Mouse (Mus musculus) forebrain, embryonic 10.5 days (tissue): ENCODE results near the gene Bad. TPM values are rescaled to one million over a fixed set of nuclear protein-coding genes. Genes with fewer than 3 reads are reported as not detected.

Source experiments
- DNase-seq: peaks from one replicate; pipeline ENCODE4 v3.0.0-alpha.2; 2017; ENCODE audit warnings: low spot score; ENCODE audit errors: extremely low spot score
- H3K27ac ChIP-seq: fragments of 300-500 bp; sonication (generic); 2 replicates; pipeline ENCODE4 v1.5.1; 2016; ENCODE audit warnings: mild to moderate bottlenecking
- H3K27me3 ChIP-seq: fragments of 300-500 bp; sonication (generic); 2 replicates; pipeline ENCODE4 v1.6.1; 2016; ENCODE audit warnings: mild to moderate bottlenecking; ENCODE audit not compliant: poor library complexity, severe bottlenecking
- H3K36me3 ChIP-seq: fragments of 300-500 bp; sonication (generic); replicated peaks from 2 replicates; pipeline ENCODE4 v1.6.1; 2016; ENCODE audit warnings: mild to moderate bottlenecking, moderate library complexity
- H3K4me1 ChIP-seq: fragments of 300-500 bp; sonication (generic); 2 replicates; pipeline ENCODE4 v1.6.1; 2016
- H3K4me3 ChIP-seq: fragments of 300-500 bp; sonication (generic); 2 replicates; pipeline ENCODE4 v1.5.1; 2016; ENCODE audit warnings: mild to moderate bottlenecking, moderate library complexity
- H3K9me3 ChIP-seq: fragments of 300-500 bp; sonication (generic); 2 replicates; pipeline ENCODE4 v1.6.1; 2016; ENCODE audit warnings: mild to moderate bottlenecking, moderate library complexity
- WGBS: fragments of 180-500 bp; shearing (Covaris S2); methylation state at CpG from one replicate; pipeline ENCODE4 v1.1.7; 2016; 5-methylcytosine and 5-hydroxymethylcytosine counted together
- polyA plus RNA-seq: library from polyadenylated mRNA; unstranded; fragments of >200 nt; fragmentation: Nextera tagmentation; extraction: Ambion mirVana; gene quantifications from 2 replicates; pipeline ENCODE4 v1.2.1, GENCODE M21; 2016

Bad gene
- polyA plus RNA-seq, 1 experiment from 2014 or later: 55.9 TPM

- WGBS: 25% methylated on average over 5 of the region's 5 CpGs
- Histone ChIP-seq H3K4me1 (peaks cover 39% of the 10 kb centered on the region), H3K4me3 (peak overlapping the region; percentile 83), H3K36me3 (peaks cover 19% of the 10 kb centered on the region), H3K27me3 (peaks cover 14% of the 10 kb centered on the region), H3K9me3 (no peaks in the 10 kb centered on the region), H3K27ac (peak overlapping the region; percentile 95)
- no peak for DNase-seq
These were observed 1.1 kb downstream of the Bad start for GRCm38 (mm10) chr19:6942764-6943163.

GRCm38 (mm10) chr19:6943709-6944108 is 2.0 kb downstream of the Bad start:
- H3K36me3 ChIP-seq: peaks cover 18% of the 10 kb centered on the region
- WGBS: 93% methylated on average over 6 of the region's 6 CpGs
- no peaks in the 10 kb centered on the region for H3K9me3 ChIP-seq
- DNase-seq: no peak
- no peak overlapping the region for H3K4me3 ChIP-seq
- H3K27ac ChIP-seq: no peak overlapping the region
- peaks cover 39% of the 10 kb centered on the region for H3K4me1 ChIP-seq
- peaks cover 5% of the 10 kb centered on the region for H3K27me3 ChIP-seq

- Histone ChIP-seq H3K27ac (no peak overlapping the region), H3K9me3 (no peaks in the 10 kb centered on the region), H3K4me3 (no peak overlapping the region), H3K4me1 (peaks cover 28% of the 10 kb centered on the region), H3K36me3 (peaks cover 18% of the 10 kb centered on the region), H3K27me3 (no peaks in the 10 kb centered on the region)
- no peak for DNase-seq
- WGBS: 52% methylated on average over 4 of the region's 4 CpGs
These were observed 6.1 kb downstream of the Bad start for GRCm38 (mm10) chr19:6947742-6948141.

- no peak overlapping the region for H3K4me3 ChIP-seq
- H3K27ac ChIP-seq: no peak overlapping the region
- H3K27me3 ChIP-seq: no peaks in the 10 kb centered on the region
- DNase-seq: no peak
- peaks cover 18% of the 10 kb centered on the region for H3K36me3 ChIP-seq
- H3K4me1 ChIP-seq: peaks cover 28% of the 10 kb centered on the region
- no peaks in the 10 kb centered on the region for H3K9me3 ChIP-seq
- 84% methylated on average over 4 of the region's 4 CpGs for WGBS
These were observed 6.5 kb downstream of the Bad start for GRCm38 (mm10) chr19:6948186-6948585.

GRCm38 (mm10) chr19:6949532-6949931 is 7.9 kb downstream of the Bad start:
- WGBS: 89% methylated on average over 5 of the region's 5 CpGs
- Histone ChIP-seq H3K4me1 (peaks cover 33% of the 10 kb centered on the region), H3K27ac (no peak overlapping the region), H3K4me3 (peak overlapping the region; percentile 69; the same call in 1 of the 2 replicates), H3K36me3 (peaks cover 24% of the 10 kb centered on the region), H3K9me3 (no peaks in the 10 kb centered on the region), H3K27me3 (no peaks in the 10 kb centered on the region)
- no peak for DNase-seq

GRCm38 (mm10) chr19:6949951-6950350 is 8.3 kb downstream of the Bad start:
- H3K4me1 ChIP-seq: peaks cover 33% of the 10 kb centered on the region
- DNase-seq: no peak
- H3K36me3 ChIP-seq: peaks cover 25% of the 10 kb centered on the region
- peak overlapping the region; percentile 97 for H3K27ac ChIP-seq
- 66% methylated on average over 5 of the region's 5 CpGs for WGBS
- peak overlapping the region; percentile 69 for H3K4me3 ChIP-seq
- H3K27me3 ChIP-seq: no peaks in the 10 kb centered on the region
- H3K9me3 ChIP-seq: no peaks in the 10 kb centered on the region

GRCm38 (mm10) chr19:6950613-6951153 is 9.0 kb downstream of the Bad start:
- peak; percentile 73 for DNase-seq
- peak overlapping the region; percentile 97 for H3K27ac ChIP-seq
- WGBS: under 1% methylated on average over 28 of the region's 28 CpGs
- peak overlapping the region; percentile 69 for H3K4me3 ChIP-seq
- H3K9me3 ChIP-seq: no peaks in the 10 kb centered on the region
- H3K27me3 ChIP-seq: no peaks in the 10 kb centered on the region
- H3K36me3 ChIP-seq: peaks cover 26% of the 10 kb centered on the region
- H3K4me1 ChIP-seq: peaks cover 33% of the 10 kb centered on the region

- Histone ChIP-seq H3K27me3 (no peaks in the 10 kb centered on the region), H3K4me3 (peak overlapping the region; percentile 69), H3K9me3 (no peaks in the 10 kb centered on the region), H3K36me3 (peaks cover 30% of the 10 kb centered on the region), H3K27ac (peak overlapping the region; percentile 97), H3K4me1 (peaks cover 33% of the 10 kb centered on the region)
- WGBS: under 1% methylated on average over 35 of the region's 35 CpGs
- peak; percentile 93 for DNase-seq
These were observed 9.8 kb downstream of the Bad start for GRCm38 (mm10) chr19:6951381-6951968.

GRCm38 (mm10) chr19:6951994-6952711 is 10.5 kb downstream of the Bad start:
- Histone ChIP-seq H3K4me3 (peak overlapping the region; percentile 69), H3K4me1 (peaks cover 33% of the 10 kb centered on the region), H3K9me3 (no peaks in the 10 kb centered on the region), H3K36me3 (peaks cover 36% of the 10 kb centered on the region), H3K27me3 (no peaks in the 10 kb centered on the region), H3K27ac (peak overlapping the region; percentile 97)
- DNase-seq: peak; percentile 67
- WGBS: 3% methylated on average over 31 of the region's 31 CpGs

- H3K9me3 ChIP-seq: no peaks in the 10 kb centered on the region
- peak overlapping the region; percentile 97 for H3K27ac ChIP-seq
- H3K36me3 ChIP-seq: peaks cover 42% of the 10 kb centered on the region
- H3K4me1 ChIP-seq: peaks cover 33% of the 10 kb centered on the region
- no peak for DNase-seq
- H3K27me3 ChIP-seq: no peaks in the 10 kb centered on the region
- peak overlapping the region; percentile 69 for H3K4me3 ChIP-seq
- 19% methylated on average over 3 of the region's 3 CpGs for WGBS
These were observed 11.0 kb downstream of the Bad start for GRCm38 (mm10) chr19:6952712-6953037.

- Histone ChIP-seq H3K4me3 (peak overlapping the region; percentile 18; the same call in 1 of the 2 replicates), H3K36me3 (peaks cover 50% of the 10 kb centered on the region), H3K9me3 (no peaks in the 10 kb centered on the region), H3K4me1 (peaks cover 33% of the 10 kb centered on the region), H3K27ac (no peak overlapping the region), H3K27me3 (no peaks in the 10 kb centered on the region)
- no peak for DNase-seq
- 64% methylated on average over 9 of the region's 9 CpGs for WGBS
These were observed 12.4 kb downstream of the Bad start for GRCm38 (mm10) chr19:6954046-6954445.

- Histone ChIP-seq H3K4me3 (no peak overlapping the region), H3K4me1 (peaks cover 23% of the 10 kb centered on the region), H3K27me3 (no peaks in the 10 kb centered on the region), H3K27ac (no peak overlapping the region), H3K36me3 (peaks cover 64% of the 10 kb centered on the region), H3K9me3 (no peaks in the 10 kb centered on the region)
- no peak for DNase-seq
- WGBS: 86% methylated on average over 7 of the region's 7 CpGs
These were observed 13.8 kb downstream of the Bad start for GRCm38 (mm10) chr19:6955424-6955823.

GRCm38 (mm10) chr19:6956461-6956860 is 14.8 kb downstream of the Bad start:
- no peak overlapping the region for H3K27ac ChIP-seq
- H3K9me3 ChIP-seq: no peaks in the 10 kb centered on the region
- WGBS: 89% methylated on average over 10 of the region's 10 CpGs
- no peak overlapping the region for H3K4me3 ChIP-seq
- DNase-seq: no peak
- no peaks in the 10 kb centered on the region for H3K27me3 ChIP-seq
- peaks cover 20% of the 10 kb centered on the region for H3K4me1 ChIP-seq
- H3K36me3 ChIP-seq: peaks cover 67% of the 10 kb centered on the region
